Mouse (Mus musculus): Measurements from ENCODE around the gene Ppp1cb. TPM values are rescaled to one million over a fixed set of nuclear protein-coding genes. Genes with fewer than 3 reads are reported as not detected.

Gene Ppp1cb
- polyA plus RNA-seq, 1 experiment from 2014 or later: 233 TPM

- Histone ChIP-seq H3K4me1 (peaks cover 16% of the 10 kb centered on the region), H3K27ac (peak overlapping the region; percentile 100), H3K27me3 (ENCODE audit: insufficient read depth, poor library complexity, severe bottlenecking) (no peaks in the 10 kb centered on the region), H3K4me3 (peak overlapping the region; percentile 98), H3K9me3 (no peaks in the 10 kb centered on the region), H3K36me3 (no peaks in the 10 kb centered on the region)
- no peak for DNase-seq (ENCODE audit: low spot score)
- WGBS: under 1% methylated on average over 55 of the region's 63 CpGs
Measured at GRCm38 (mm10) chr5:32459251-32459881, 723 bp downstream of the Ppp1cb start.

- Histone ChIP-seq H3K27ac (peak overlapping the region; percentile 100), H3K4me1 (peaks cover 16% of the 10 kb centered on the region), H3K9me3 (no peaks in the 10 kb centered on the region), H3K27me3 (ENCODE audit: insufficient read depth, poor library complexity, severe bottlenecking) (no peaks in the 10 kb centered on the region), H3K36me3 (no peaks in the 10 kb centered on the region), H3K4me3 (peak overlapping the region; percentile 98)
- under 1% methylated on average over 19 of the region's 19 CpGs for WGBS
- DNase-seq (ENCODE audit: low spot score): no peak
Measured at GRCm38 (mm10) chr5:32459882-32460751, 1.5 kb downstream of the Ppp1cb start.

- peaks cover 16% of the 10 kb centered on the region for H3K4me1 ChIP-seq
- no peak for DNase-seq (ENCODE audit: low spot score)
- 21% methylated on average over 2 of the region's 2 CpGs for WGBS
- H3K27ac ChIP-seq: peak overlapping the region; percentile 49
- no peaks in the 10 kb centered on the region for H3K9me3 ChIP-seq
- H3K27me3 ChIP-seq (ENCODE audit: insufficient read depth, poor library complexity, severe bottlenecking): no peaks in the 10 kb centered on the region
- H3K4me3 ChIP-seq: peak overlapping the region; percentile 98
- no peaks in the 10 kb centered on the region for H3K36me3 ChIP-seq
Measured at GRCm38 (mm10) chr5:32460973-32461372, 2.3 kb downstream of the Ppp1cb start.

GRCm38 (mm10) chr5:32472332-32473028 is 13.8 kb downstream of the Ppp1cb start:
- WGBS: 61% methylated on average over 4 of the region's 4 CpGs
- Histone ChIP-seq H3K27me3 (ENCODE audit: insufficient read depth, poor library complexity, severe bottlenecking) (no peaks in the 10 kb centered on the region), H3K36me3 (0 out of 2 replicates have a peak, but pooled peaks cover 2% of the 10 kb centered on the region), H3K9me3 (no peaks in the 10 kb centered on the region), H3K4me1 (peaks cover 29% of the 10 kb centered on the region), H3K27ac (peak overlapping the region; percentile 24; the same call in 1 of the 2 replicates), H3K4me3 (no peak overlapping the region; the same call in 1 of the 2 replicates)
- no peak for DNase-seq (ENCODE audit: low spot score)

GRCm38 (mm10) chr5:32473029-32473352 is 14.3 kb downstream of the Ppp1cb start:
- peaks cover 29% of the 10 kb centered on the region for H3K4me1 ChIP-seq
- no peak for DNase-seq (ENCODE audit: low spot score)
- no peaks in the 10 kb centered on the region for H3K9me3 ChIP-seq
- H3K36me3 ChIP-seq: 0 out of 2 replicates have a peak, but pooled peaks cover 2% of the 10 kb centered on the region
- peak overlapping the region; percentile 24; the same call in 1 of the 2 replicates for H3K27ac ChIP-seq
- no peaks in the 10 kb centered on the region for H3K27me3 ChIP-seq (ENCODE audit: insufficient read depth, poor library complexity, severe bottlenecking)
- H3K4me3 ChIP-seq: no peak overlapping the region; the same call in 1 of the 2 replicates
- 71% methylated on average over 2 of the region's 2 CpGs for WGBS

- no peaks in the 10 kb centered on the region for H3K9me3 ChIP-seq
- DNase-seq (ENCODE audit: low spot score): no peak
- H3K27me3 ChIP-seq (ENCODE audit: insufficient read depth, poor library complexity, severe bottlenecking): no peaks in the 10 kb centered on the region
- no peak overlapping the region for H3K27ac ChIP-seq
- H3K4me1 ChIP-seq: peaks cover 23% of the 10 kb centered on the region
- no peak overlapping the region for H3K4me3 ChIP-seq
- peaks cover 36% of the 10 kb centered on the region for H3K36me3 ChIP-seq
Measured at GRCm38 (mm10) chr5:32476501-32476900, 17.9 kb downstream of the Ppp1cb start.

- Histone ChIP-seq H3K4me1 (0 out of 2 replicates have a peak, but pooled peaks cover 6% of the 10 kb centered on the region), H3K4me3 (no peak overlapping the region), H3K9me3 (no peaks in the 10 kb centered on the region), H3K27me3 (ENCODE audit: insufficient read depth, poor library complexity, severe bottlenecking) (no peaks in the 10 kb centered on the region), H3K27ac (no peak overlapping the region), H3K36me3 (peaks cover 51% of the 10 kb centered on the region)
- WGBS: 85% methylated on average over 4 of the region's 4 CpGs
- no peak for DNase-seq (ENCODE audit: low spot score)
Measured at GRCm38 (mm10) chr5:32478972-32479371, 20.3 kb downstream of the Ppp1cb start.

- no peaks in the 10 kb centered on the region for H3K27me3 ChIP-seq (ENCODE audit: insufficient read depth, poor library complexity, severe bottlenecking)
- H3K9me3 ChIP-seq: no peaks in the 10 kb centered on the region
- no peak overlapping the region for H3K27ac ChIP-seq
- DNase-seq (ENCODE audit: low spot score): no peak
- 89% methylated on average over 3 of the region's 3 CpGs for WGBS
- H3K4me3 ChIP-seq: no peak overlapping the region
- no peaks in the 10 kb centered on the region for H3K4me1 ChIP-seq
- H3K36me3 ChIP-seq: peaks cover 92% of the 10 kb centered on the region
Measured at GRCm38 (mm10) chr5:32485430-32485829, 26.8 kb downstream of the Ppp1cb start.

- Histone ChIP-seq H3K36me3 (peaks cover 96% of the 10 kb centered on the region), H3K9me3 (no peaks in the 10 kb centered on the region)
- DNase-seq (ENCODE audit: low spot score): no peak
Measured at GRCm38 (mm10) chr5:32488044-32488443, 29.4 kb downstream of the Ppp1cb start.

GRCm38 (mm10) chr5:32494084-32494700 is 35.5 kb downstream of the Ppp1cb start:
- Histone ChIP-seq H3K27ac (no peak overlapping the region), H3K4me3 (no peak overlapping the region), H3K9me3 (no peaks in the 10 kb centered on the region), H3K27me3 (ENCODE audit: insufficient read depth, poor library complexity, severe bottlenecking) (no peaks in the 10 kb centered on the region), H3K36me3 (peaks cover 82% of the 10 kb centered on the region), H3K4me1 (0 out of 2 replicates have a peak, but pooled peaks cover 2% of the 10 kb centered on the region)
- DNase-seq (ENCODE audit: low spot score): no peak
- 70% methylated on average over 3 of the region's 3 CpGs for WGBS

More at GRCm38 (mm10) chr5:32488044-32488443, 29.4 kb downstream of the Ppp1cb start:
- H3K27me3 ChIP-seq (ENCODE audit: insufficient read depth, poor library complexity, severe bottlenecking): no peaks in the 10 kb centered on the region
- WGBS: 91% methylated on average over 2 of the region's 2 CpGs
- H3K27ac ChIP-seq: no peak overlapping the region
- H3K4me3 ChIP-seq: no peak overlapping the region
- H3K4me1 ChIP-seq: no peaks in the 10 kb centered on the region

GRCm38 (mm10) chr5:32508766-32509165 is 50.1 kb downstream of the Ppp1cb start:
- no peak overlapping the region for H3K27ac ChIP-seq
- no peaks in the 10 kb centered on the region for H3K4me1 ChIP-seq
- 84% methylated on average over 3 of the region's 3 CpGs for WGBS
- DNase-seq (ENCODE audit: low spot score): no peak
- H3K27me3 ChIP-seq (ENCODE audit: insufficient read depth, poor library complexity, severe bottlenecking): no peaks in the 10 kb centered on the region
- no peaks in the 10 kb centered on the region for H3K9me3 ChIP-seq
- no peak overlapping the region for H3K4me3 ChIP-seq
- H3K36me3 ChIP-seq: peaks cover 15% of the 10 kb centered on the region; the same call in 1 of the 2 replicates

- DNase-seq (ENCODE audit: low spot score): no peak
- H3K9me3 ChIP-seq: no peaks in the 10 kb centered on the region
- no peaks in the 10 kb centered on the region for H3K4me1 ChIP-seq
- H3K27me3 ChIP-seq (ENCODE audit: insufficient read depth, poor library complexity, severe bottlenecking): no peaks in the 10 kb centered on the region
- 37% methylated on average over 1 of the region's 1 CpGs for WGBS
- H3K27ac ChIP-seq: no peak overlapping the region
- no peak overlapping the region for H3K4me3 ChIP-seq
- peaks cover 4% of the 10 kb centered on the region; the same call in 1 of the 2 replicates for H3K36me3 ChIP-seq
Measured at GRCm38 (mm10) chr5:32520381-32520780, 61.7 kb downstream of the Ppp1cb start.
